Mouse (Mus musculus): ENCODE measurements around the gene Syt12. TPM values are rescaled to one million over a fixed set of nuclear protein-coding genes. Genes with fewer than 3 reads are reported as not detected.

Syt12 gene
- polyA plus RNA-seq, 1 experiment: 24.6 TPM

- H3K27ac ChIP-seq (ENCODE audit: insufficient read depth, low read length): no peak overlapping the region
- no peaks in the 10 kb centered on the region for H3K4me1 ChIP-seq (ENCODE audit: control insufficient read depth, insufficient read depth, low read length)
- H3K4me3 ChIP-seq (ENCODE audit: insufficient read depth, low read length): no peak overlapping the region
- TF ChIP-seq POLR2A (IDR thresholded peaks at IDR 0.05; ENCODE audit: extremely low read depth, insufficient read depth, low read length) (no peak), CTCF (IDR thresholded peaks at IDR 0.05; ENCODE audit: extremely low read depth, insufficient read depth, low read length) (no peak)
Measured at GRCm38 (mm10) chr19:4420153-4420910, 56.9 kb downstream of the Syt12 start.

DNA sequence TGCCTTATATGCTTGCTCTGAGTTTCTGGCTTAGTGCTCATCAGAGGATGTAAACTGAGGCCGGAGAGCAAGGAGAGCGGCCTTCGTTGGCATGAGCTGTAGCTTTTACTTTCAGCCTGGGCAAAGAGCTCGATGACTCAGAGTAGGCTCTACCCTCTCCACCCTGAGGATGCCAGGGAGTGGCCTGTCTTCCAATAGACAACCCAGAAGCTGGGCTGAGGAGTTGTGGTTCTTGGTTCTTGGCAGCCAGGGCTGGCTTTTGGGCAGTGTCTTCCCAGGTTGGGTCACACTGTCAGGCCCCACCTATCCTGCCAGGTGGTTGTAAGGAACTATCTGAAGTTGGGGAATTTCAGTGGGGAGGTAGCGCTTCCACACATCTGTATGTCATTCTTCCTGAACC lies 57.5 kb downstream of the Syt12 start:
- H3K4me1 ChIP-seq (ENCODE audit: control insufficient read depth, insufficient read depth, low read length): no peaks in the 10 kb centered on the region
- no peak overlapping the region for H3K27ac ChIP-seq (ENCODE audit: insufficient read depth, low read length)
- H3K4me3 ChIP-seq (ENCODE audit: insufficient read depth, low read length): no peak overlapping the region
- TF ChIP-seq CTCF (IDR thresholded peaks at IDR 0.05; ENCODE audit: extremely low read depth, insufficient read depth, low read length) (no peak), POLR2A (IDR thresholded peaks at IDR 0.05; ENCODE audit: extremely low read depth, insufficient read depth, low read length) (no peak)

- H3K4me3 ChIP-seq (ENCODE audit: insufficient read depth, low read length): no peak overlapping the region
- no peaks in the 10 kb centered on the region for H3K4me1 ChIP-seq (ENCODE audit: control insufficient read depth, insufficient read depth, low read length)
- H3K27ac ChIP-seq (ENCODE audit: insufficient read depth, low read length): no peak overlapping the region
- TF ChIP-seq POLR2A (IDR thresholded peaks at IDR 0.05; ENCODE audit: extremely low read depth, insufficient read depth, low read length): no peak
- TF ChIP-seq CTCF (IDR thresholded peaks at IDR 0.05; ENCODE audit: extremely low read depth, insufficient read depth, low read length): no peak
Measured at GRCm38 (mm10) chr19:4417713-4418112, 59.5 kb downstream of the Syt12 start.

DNA sequence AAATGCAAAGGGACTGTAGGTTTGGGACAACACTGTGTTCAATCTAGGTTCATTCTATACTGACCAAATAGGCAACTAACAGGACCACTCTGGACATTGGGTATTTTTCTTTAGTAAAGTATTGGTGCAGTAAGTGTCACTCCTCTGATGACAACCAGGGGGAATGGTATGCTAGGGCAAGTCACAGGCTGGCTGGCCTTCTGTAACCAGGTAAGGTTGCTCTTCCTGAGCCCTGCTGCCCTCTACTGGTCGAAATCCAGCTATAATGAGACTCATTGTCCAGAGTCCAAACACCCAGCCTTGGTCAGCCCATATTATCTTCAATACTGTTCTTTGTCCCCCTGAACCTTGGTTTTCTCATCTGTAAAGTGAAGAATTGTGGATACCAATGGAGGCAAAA lies 60.1 kb downstream of the Syt12 start:
- TF ChIP-seq POLR2A (IDR thresholded peaks at IDR 0.05; ENCODE audit: extremely low read depth, insufficient read depth, low read length) (no peak), CTCF (IDR thresholded peaks at IDR 0.05; ENCODE audit: extremely low read depth, insufficient read depth, low read length) (peak; percentile 77)
- Histone ChIP-seq H3K4me3 (ENCODE audit: insufficient read depth, low read length) (no peak overlapping the region), H3K27ac (ENCODE audit: insufficient read depth, low read length) (no peak overlapping the region), H3K4me1 (ENCODE audit: control insufficient read depth, insufficient read depth, low read length) (no peaks in the 10 kb centered on the region)

DNA sequence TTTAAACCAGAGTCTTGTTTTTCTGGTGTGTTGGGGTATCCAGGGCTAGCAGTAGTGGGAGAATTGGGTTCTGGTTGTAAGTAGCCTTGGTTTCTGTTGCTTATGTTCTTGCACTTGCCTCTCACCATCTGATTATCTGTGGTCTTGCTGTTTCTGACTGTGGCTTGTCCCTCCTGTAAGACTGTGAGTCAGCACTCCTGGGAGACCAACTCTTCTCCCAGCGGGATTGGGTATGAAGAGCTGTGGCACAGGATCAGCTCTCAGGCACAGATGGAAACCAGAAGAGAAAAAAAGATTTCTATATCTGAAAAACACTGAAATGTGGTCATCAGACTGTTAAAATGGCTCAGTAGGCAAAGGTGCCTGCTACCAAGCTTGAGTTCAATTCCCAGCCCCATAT lies 62.6 kb downstream of the Syt12 start:
- Histone ChIP-seq H3K27ac (ENCODE audit: insufficient read depth, low read length) (no peak overlapping the region), H3K4me3 (ENCODE audit: insufficient read depth, low read length) (no peak overlapping the region), H3K4me1 (ENCODE audit: control insufficient read depth, insufficient read depth, low read length) (no peaks in the 10 kb centered on the region)
- TF ChIP-seq CTCF (IDR thresholded peaks at IDR 0.05; ENCODE audit: extremely low read depth, insufficient read depth, low read length): no peak
- no peak for TF ChIP-seq POLR2A (IDR thresholded peaks at IDR 0.05; ENCODE audit: extremely low read depth, insufficient read depth, low read length)

DNA sequence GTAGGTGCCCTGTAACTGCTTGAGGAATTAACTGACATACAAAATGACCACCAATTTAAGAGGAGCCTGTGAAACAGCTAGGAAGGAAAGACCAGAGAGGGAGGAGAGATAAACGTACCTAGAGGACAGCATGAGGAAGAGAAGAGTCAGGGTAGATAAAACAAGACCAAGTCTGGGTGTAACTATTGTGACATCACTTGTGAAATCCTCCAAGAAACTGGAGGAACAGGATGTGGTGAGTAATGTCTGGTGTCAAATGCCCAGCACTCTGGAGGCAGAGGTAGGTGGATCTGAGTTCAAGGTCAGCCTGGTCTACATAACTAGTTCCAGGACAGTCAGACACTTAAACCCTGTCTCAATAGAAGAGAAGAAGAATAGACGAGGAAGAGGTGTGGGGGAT lies 68.2 kb downstream of the Syt12 start:
- H3K4me1 ChIP-seq (ENCODE audit: control insufficient read depth, insufficient read depth, low read length): no peaks in the 10 kb centered on the region
- H3K27ac ChIP-seq (ENCODE audit: insufficient read depth, low read length): no peak overlapping the region
- H3K4me3 ChIP-seq (ENCODE audit: insufficient read depth, low read length): no peak overlapping the region
- TF ChIP-seq POLR2A (IDR thresholded peaks at IDR 0.05; ENCODE audit: extremely low read depth, insufficient read depth, low read length) (no peak), CTCF (IDR thresholded peaks at IDR 0.05; ENCODE audit: extremely low read depth, insufficient read depth, low read length) (no peak)

- TF ChIP-seq POLR2A (IDR thresholded peaks at IDR 0.05; ENCODE audit: extremely low read depth, insufficient read depth, low read length) (no peak), CTCF (IDR thresholded peaks at IDR 0.05; ENCODE audit: extremely low read depth, insufficient read depth, low read length) (no peak)
- Histone ChIP-seq H3K4me3 (ENCODE audit: insufficient read depth, low read length) (no peak overlapping the region), H3K27ac (ENCODE audit: insufficient read depth, low read length) (no peak overlapping the region), H3K4me1 (ENCODE audit: control insufficient read depth, insufficient read depth, low read length) (no peaks in the 10 kb centered on the region)
Measured at GRCm38 (mm10) chr19:4404840-4405239, 72.4 kb downstream of the Syt12 start.

DNA sequence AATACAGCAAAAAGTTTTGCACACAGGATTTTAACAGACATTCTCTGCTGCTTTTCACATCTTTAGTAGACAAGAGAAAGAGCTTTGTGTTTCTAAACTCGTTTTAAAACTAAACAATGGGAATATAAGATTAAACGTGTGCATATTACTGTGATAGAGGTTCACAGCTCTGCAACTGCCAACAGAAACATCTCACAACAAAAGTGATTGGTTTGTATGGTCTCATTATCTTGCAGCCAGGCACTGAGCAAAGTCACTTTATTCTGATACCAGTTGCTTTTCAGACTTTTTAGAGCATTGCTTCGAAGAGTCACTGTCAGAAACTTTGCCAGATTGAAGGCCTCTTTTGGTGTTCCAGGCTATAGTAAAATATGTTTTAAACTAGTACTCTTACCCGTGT lies 78.3 kb downstream of the Syt12 start:
- no peak overlapping the region for H3K27ac ChIP-seq (ENCODE audit: insufficient read depth, low read length)

DNA sequence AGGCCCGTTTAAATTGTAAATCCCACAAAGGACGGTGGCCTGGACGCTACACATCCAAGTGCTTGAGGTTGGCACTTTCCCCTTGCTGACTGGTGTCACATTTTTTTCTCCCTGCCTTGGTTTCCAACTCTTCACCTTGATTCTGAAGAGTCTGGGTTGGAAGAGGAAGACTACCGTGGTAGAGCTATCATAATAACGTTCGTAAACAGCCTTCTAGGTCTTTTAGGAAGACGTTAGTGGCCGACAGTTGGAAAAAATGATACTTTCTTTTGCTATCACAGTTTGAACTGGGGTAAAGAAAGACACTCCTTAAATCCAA lies 78.7 kb downstream of the Syt12 start:
- Histone ChIP-seq H3K4me1 (ENCODE audit: control insufficient read depth, insufficient read depth, low read length) (peaks cover 3% of the 10 kb centered on the region), H3K27ac (ENCODE audit: insufficient read depth, low read length) (no peak overlapping the region), H3K4me3 (ENCODE audit: insufficient read depth, low read length) (peak overlapping the region; percentile 99; the same call in 1 of the 2 replicates)
- TF ChIP-seq CTCF (IDR thresholded peaks at IDR 0.05; ENCODE audit: extremely low read depth, insufficient read depth, low read length): no peak
- no peak for TF ChIP-seq POLR2A (IDR thresholded peaks at IDR 0.05; ENCODE audit: extremely low read depth, insufficient read depth, low read length)

More for the DNA sequence above, 78.3 kb downstream of the Syt12 start:
- TF ChIP-seq CTCF (IDR thresholded peaks at IDR 0.05; ENCODE audit: extremely low read depth, insufficient read depth, low read length) (no peak), POLR2A (IDR thresholded peaks at IDR 0.05; ENCODE audit: extremely low read depth, insufficient read depth, low read length) (no peak)
- Histone ChIP-seq H3K4me1 (ENCODE audit: control insufficient read depth, insufficient read depth, low read length) (peaks cover 3% of the 10 kb centered on the region), H3K4me3 (ENCODE audit: insufficient read depth, low read length) (no peak overlapping the region; the same call in 1 of the 2 replicates)

Measured in cortical plate, adult 2 months (tissue).